23 mouse cellular contexts compared by ENCODE assay signal in the genomic region with DNA sequence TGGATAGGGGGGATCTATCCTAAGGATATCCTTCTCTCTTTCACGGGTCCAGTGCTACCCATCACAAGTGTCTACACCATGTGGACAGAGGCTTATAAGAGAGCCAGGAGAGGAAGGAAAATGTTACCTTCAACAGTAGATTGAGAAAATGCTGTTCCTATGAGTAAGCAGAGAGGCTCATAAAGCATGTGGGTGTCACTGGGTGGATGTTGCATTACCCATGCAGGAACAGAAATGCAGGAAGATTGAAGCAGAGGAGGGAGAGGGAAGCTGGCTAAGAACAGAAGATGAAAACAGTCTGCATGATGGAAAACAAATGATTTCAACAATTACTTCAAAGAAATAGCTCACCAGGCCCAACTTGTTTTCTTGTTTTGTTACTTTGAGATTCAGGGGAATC.
DNase-seq lines count a peak whose midpoint lies in the region; ATAC-seq lines count a peak whose summit lies in the region.
"Had no signal": no experiment of that assay in that cellular context is flagged by ENCODE, and none has a peak within 500 bp of the region (broad histone marks: within the 10 kb centered on the region; RNA-seq: fewer than 3 reads in every experiment).

No protein-coding gene starts in this region.

- 77% methylated on average over 1 of the region's 1 CpGs for WGBS in midbrain, embryonic 11.5 days

- no peak overlapping the region for H3K4me2 ChIP-seq in midbrain, embryonic 11.5 days

- ATAC-seq in frontal cortex, adult (ENCODE audit: low TSS enrichment), result peak; percentile 99
- ATAC-seq in midbrain, embryonic 11.5 days (ENCODE audit: low FRiP score), result no peak
- ATAC-seq: activated CD4-positive, CD25-positive, alpha-beta regulatory T cell, adult 4 months; CD4-positive, CD25-positive, alpha-beta regulatory T cell, adult 4 months; Patski had no signal

- no peak overlapping the region for H3K27ac ChIP-seq in midbrain, embryonic 11.5 days (ENCODE audit: low read depth, low read length)

- H3K4me1 ChIP-seq in midbrain, embryonic 11.5 days (ENCODE audit: control insufficient read depth, insufficient read depth, low read length), result no peaks in the 10 kb centered on the region

- H3K36me3 ChIP-seq in midbrain, embryonic 11.5 days (ENCODE audit: control insufficient read depth, insufficient read depth, low read length), result no peaks in the 10 kb centered on the region
- H3K36me3 ChIP-seq: G1E had no signal

- DNase-seq in frontal cortex, postnatal 10 days (ENCODE audit: low spot score in 2 of 2), result no peak
- DNase-seq in right cerebral cortex, adult 18-20 months, result peak; percentile 48
- DNase-seq in right cerebral cortex, postnatal 25 days, result no peak
- peak; percentile 65 for DNase-seq in brain, adult 2 months (ENCODE audit: low read depth, low spot score)
- peak; percentile 27 for DNase-seq in telencephalon, adult 2 months (ENCODE audit: low read depth, low spot score)
- no peak for DNase-seq in gastrocnemius, postnatal 10 days
- DNase-seq in midbrain, embryonic 11.5 days (ENCODE audit: low spot score, missing footprints), result no peak
- DNase-seq: adrenal gland, adult 2 months; adrenal gland, adult 8-10 months; adrenal gland, postnatal 10 days; adrenal gland, postnatal 14 days; adrenal gland, postnatal 25 days; adrenal gland, postnatal 36 days; B cell, adult 2 months; cerebellum, adult 11 months; cerebellum, adult 11-12 months; cerebellum, adult 18-20 months had no signal

- H3K4me3 ChIP-seq in midbrain, embryonic 11.5 days (ENCODE audit: low read depth, low read length), result no peak overlapping the region

- H3K9me3 ChIP-seq in midbrain, embryonic 11.5 days (ENCODE audit: control insufficient read depth, low read length), result no peaks in the 10 kb centered on the region
- H3K9me3 ChIP-seq: G1E had no signal

- H3K9ac ChIP-seq in midbrain, embryonic 11.5 days (ENCODE audit: low read length), result no peak overlapping the region

- no peaks in the 10 kb centered on the region for H3K27me3 ChIP-seq in midbrain, embryonic 11.5 days (ENCODE audit: control insufficient read depth, insufficient read depth, low read length)
- H3K27me3 ChIP-seq: CH12.LX, Patski had no signal

Comparison
In these comparisons a context has a peak if more than half of its experiments do, and no peak if none do; other contexts are left out.
1. DNase-seq: peak in right cerebral cortex, adult 18-20 months (single experiment), brain, adult 2 months (single experiment) and telencephalon, adult 2 months (single experiment); none in frontal cortex, postnatal 10 days (0 of 2), right cerebral cortex, postnatal 25 days (single experiment), gastrocnemius, postnatal 10 days (single experiment) and midbrain, embryonic 11.5 days (single experiment).